Mouse (Mus musculus) activated CD4-positive, CD25-positive, alpha-beta regulatory T cell, adult 4 months (primary cell): ENCODE data around the gene Cnnm2. TPM values are rescaled to one million over a fixed set of nuclear protein-coding genes. Genes with fewer than 3 reads are reported as not detected.

Experiments used
- ATAC-seq: one replicate; pipeline ENCODE4 v1.8.0; 2017
- polyA plus RNA-seq, 2 experiments: library from polyadenylated mRNA; unstranded; fragments of 100-300 nt; shearing (Covaris generic); gene quantifications; one replicate each; pipeline ENCODE4 v1.2.1; 2017

Gene Cnnm2
- polyA plus RNA-seq, 2 experiments from 2014 or later: 0.84 to 1.2 TPM

DNA sequence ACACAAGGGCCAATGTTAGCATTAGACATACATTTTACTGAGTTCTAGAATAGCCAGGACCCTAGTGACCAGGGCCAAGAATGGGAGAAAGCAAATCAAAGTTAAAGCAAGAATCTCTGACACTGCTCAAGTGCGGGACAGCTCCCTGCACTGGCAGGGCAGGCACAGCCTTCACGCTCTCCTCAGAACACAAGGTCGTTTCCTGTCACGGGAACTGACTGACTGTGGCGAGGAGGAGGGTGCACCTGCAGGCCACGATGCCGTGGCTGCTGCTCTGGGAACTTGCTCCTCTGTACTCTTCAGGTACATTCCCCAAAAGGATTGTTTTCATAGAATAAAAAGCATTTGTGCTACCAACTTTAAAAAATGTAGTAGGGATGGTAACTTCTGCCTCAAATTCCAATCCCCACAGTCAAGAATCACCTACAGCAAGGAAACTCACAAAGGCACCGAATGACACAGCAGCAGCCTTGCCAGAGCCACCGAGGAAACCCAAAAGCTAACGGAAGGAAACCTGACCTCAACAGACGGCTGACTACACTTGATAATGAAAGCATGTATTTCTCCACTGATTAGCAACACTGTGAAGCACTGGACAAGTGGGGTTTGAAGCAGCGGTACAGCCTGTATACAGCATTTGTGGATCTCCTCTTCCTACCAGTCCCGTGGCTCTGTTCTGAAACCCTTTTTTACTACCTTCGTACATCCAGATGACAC is 126.6 kb downstream of the Cnnm2 start:
- ATAC-seq: peak; percentile 89

- ATAC-seq: no peak
Measured at GRCm38 (mm10) chr19:46889666-46890065, 128.3 kb downstream of the Cnnm2 start.

GRCm38 (mm10) chr19:46890657-46891056 is 129.3 kb downstream of the Cnnm2 start:
- no peak for ATAC-seq

- no peak for ATAC-seq
Measured at GRCm38 (mm10) chr19:46892856-46893255, 131.5 kb downstream of the Cnnm2 start.

DNA sequence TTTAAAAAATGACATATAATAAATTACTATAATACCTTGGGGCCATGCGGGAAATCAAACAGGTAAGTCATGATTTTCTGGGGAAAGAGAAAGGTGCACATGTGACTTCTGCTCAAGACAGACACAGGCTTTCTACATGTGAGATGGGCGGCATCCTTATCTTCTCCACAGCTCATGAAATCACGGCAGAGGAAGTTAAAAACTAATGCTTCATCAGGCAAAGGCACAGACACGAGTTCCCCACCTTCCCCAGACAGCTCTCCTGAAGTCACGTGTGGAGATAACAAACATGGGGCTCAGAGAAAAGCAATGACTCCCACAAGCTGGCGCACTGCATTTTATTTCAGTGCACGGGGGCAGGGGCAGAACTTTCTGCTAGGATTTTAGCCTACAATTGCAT is 132.1 kb downstream of the Cnnm2 start:
- no peak for ATAC-seq

GRCm38 (mm10) chr19:46897135-46897534 is 135.7 kb downstream of the Cnnm2 start:
- ATAC-seq: no peak

- no peak for ATAC-seq
Measured at GRCm38 (mm10) chr19:46898222-46898621, 136.8 kb downstream of the Cnnm2 start.

GRCm38 (mm10) chr19:46899306-46899705 is 137.9 kb downstream of the Cnnm2 start:
- no peak for ATAC-seq

GRCm38 (mm10) chr19:46899871-46900270 is 138.5 kb downstream of the Cnnm2 start:
- ATAC-seq: no peak

DNA sequence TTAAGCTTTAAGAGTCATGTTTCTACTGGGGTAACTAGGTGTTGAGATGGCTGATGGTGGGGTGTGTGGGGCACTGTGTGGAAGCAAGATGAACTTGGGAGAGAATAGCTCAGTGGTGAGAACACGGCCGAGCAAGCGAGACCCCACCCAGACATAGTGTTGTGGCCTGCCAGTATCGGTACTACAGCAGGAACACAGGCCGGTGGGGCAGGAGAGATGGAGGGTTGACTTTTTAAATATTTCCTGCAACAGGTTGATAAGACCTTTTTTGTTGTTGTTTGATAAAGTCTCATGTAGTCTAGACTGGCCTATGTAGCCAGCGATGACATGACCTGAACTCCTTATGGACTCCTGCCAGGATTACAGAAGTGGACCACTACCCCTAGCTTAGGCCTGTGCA is 139.4 kb downstream of the Cnnm2 start:
- ATAC-seq: no peak

GRCm38 (mm10) chr19:46901323-46901722 is 139.9 kb downstream of the Cnnm2 start:
- ATAC-seq: no peak

- no peak for ATAC-seq
Measured at GRCm38 (mm10) chr19:46903379-46903778, 142.0 kb downstream of the Cnnm2 start.

DNA sequence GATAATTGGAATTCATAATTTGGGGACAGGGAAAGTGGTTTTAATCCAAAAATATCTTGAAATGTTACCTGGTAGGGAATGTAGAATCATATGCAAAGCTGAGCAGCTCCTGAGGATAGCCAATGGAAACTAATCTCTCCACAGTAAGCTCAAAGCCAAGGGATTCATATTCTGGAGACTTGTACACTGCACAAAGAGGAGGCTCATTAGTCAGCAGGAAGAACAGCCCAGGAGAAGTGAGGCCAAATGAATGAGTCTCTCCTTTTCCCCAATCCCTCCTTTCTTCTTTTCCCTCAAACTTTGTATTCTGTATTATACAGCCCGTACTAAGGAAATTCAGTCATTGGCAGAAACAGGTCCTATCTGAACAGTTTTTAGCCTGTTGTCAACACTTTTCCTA is 143.5 kb downstream of the Cnnm2 start:
- no peak for ATAC-seq

DNA sequence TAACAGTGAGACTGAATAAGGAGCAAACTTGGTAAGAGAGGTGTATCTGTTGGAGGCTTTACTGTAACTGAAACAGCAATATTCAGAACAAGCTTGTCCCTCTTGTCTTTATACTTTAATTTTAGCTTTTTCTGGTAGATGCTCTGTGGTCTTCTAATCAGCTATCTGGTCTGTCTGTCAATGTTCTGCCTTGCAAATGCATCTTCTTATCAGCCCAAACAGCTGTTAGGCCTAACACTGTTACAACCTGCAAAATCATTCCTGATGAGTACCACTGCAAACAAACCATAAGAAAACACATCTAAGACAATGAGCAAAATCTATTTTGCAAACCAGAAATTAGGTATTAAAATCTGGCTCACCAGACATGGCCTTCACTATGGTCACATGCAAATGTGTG is 144.0 kb downstream of the Cnnm2 start:
- no peak for ATAC-seq

- ATAC-seq: no peak
Measured at GRCm38 (mm10) chr19:46905971-46906370, 144.6 kb downstream of the Cnnm2 start.

DNA sequence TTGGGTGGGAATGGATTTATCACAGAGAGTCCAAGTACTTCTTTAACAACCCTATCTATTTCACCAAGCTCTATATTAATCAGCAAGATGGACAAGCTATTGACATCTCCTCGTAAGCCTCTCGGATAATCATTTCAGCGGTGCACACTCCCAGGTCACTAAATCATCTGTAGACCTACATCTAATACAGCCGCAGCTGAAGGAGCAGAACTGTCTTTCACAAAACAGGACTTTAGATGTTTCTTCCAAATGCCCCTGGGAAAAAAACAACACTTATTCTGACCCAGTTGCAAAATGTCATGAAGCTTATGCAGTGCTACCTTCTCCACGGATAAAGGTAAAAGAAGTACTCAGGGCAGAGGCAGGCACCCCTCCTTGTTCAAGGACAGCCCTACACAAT is 146.8 kb downstream of the Cnnm2 start:
- ATAC-seq: no peak

DNA sequence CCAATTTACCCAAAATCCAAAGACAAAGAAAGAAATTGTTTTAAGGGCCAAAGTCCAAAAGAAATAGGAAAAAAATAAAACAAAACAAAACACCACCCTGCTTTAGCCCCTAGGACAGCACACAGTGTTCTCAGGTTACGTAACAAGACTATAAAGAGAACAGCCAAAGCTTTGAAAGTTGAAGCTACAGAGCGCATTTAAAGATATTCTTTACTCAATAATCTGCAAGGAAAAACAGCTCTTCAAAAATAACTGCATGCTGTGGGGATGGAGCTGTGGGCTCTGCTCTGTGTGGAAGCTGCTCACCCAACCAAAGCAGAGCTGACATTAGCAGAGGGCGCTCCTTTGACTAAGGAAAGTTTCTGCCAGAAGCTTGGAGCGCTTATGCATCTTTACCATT is 147.6 kb downstream of the Cnnm2 start:
- no peak for ATAC-seq

GRCm38 (mm10) chr19:46911492-46911891 is 150.1 kb downstream of the Cnnm2 start:
- ATAC-seq: no peak

- ATAC-seq: no peak
Measured at GRCm38 (mm10) chr19:46913626-46914025, 152.2 kb downstream of the Cnnm2 start.

GRCm38 (mm10) chr19:46915406-46916080 is 154.1 kb downstream of the Cnnm2 start:
- no peak for ATAC-seq

GRCm38 (mm10) chr19:46920571-46920970 is 159.2 kb downstream of the Cnnm2 start:
- ATAC-seq: no peak

DNA sequence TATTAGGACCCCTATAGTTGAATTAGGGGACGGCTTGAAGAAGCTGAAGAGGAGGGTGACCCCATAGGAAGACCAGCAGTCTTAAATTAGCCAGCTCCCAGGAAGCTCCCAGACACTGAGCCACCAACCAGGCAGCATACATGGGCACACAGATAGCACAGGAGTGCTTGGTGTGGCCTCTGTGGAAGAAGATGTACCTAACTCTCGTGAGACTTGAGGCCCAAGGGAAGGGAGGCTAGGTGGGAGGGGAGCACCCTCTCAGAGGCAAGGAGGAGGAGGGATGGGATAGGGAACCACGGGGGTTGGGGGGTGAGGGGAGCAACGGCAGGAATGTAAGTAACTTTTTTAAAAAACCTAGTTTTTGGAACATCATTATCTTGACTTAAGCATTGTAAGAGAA is 165.0 kb downstream of the Cnnm2 start:
- no peak for ATAC-seq

GRCm38 (mm10) chr19:46926951-46927350 is 165.6 kb downstream of the Cnnm2 start:
- ATAC-seq: peak; percentile 22

DNA sequence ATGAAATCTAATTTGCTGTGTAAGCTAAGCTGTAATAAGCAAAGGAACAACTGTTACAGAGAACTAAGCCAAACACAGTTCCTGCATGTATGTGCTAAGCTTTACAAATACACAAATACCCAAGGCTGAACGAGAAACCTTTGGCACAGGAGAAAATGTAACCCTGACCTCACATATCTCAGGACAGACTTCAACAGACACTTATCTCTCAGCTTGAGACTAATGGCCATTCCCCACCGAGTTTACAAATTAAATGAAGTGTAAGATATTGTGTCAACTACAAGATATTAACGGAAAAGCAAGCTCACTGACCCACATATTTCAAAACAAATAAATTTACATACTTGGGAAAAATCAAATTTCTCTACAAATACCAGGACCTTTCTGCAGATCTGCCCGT is 166.7 kb downstream of the Cnnm2 start:
- ATAC-seq: no peak
